ENCODE assay signal across 23 mouse cellular contexts in genomic region chr19:5977717-5978116, GRCm38 (mm10). TPM values are rescaled to one million over a fixed set of nuclear protein-coding genes. Genes with fewer than 3 reads are reported as not detected.
DNase-seq lines count a peak whose midpoint lies in the region; ATAC-seq and TF ChIP-seq lines count a peak whose summit lies in the region.
"Had no signal": no experiment of that assay in that cellular context is flagged by ENCODE, and none has a peak within 500 bp of the region (broad histone marks: within the 10 kb centered on the region; RNA-seq: fewer than 3 reads in every experiment).

No protein-coding gene starts in this region.

- no peak overlapping the region for H3K4me2 ChIP-seq in forebrain, embryonic 11.5 days (ENCODE audit: low read depth, low read length, severe bottlenecking)
- H3K4me2 ChIP-seq in stomach, postnatal 0 days (replicated peaks; ENCODE audit: low read depth) = no peak overlapping the region
- H3K4me2 ChIP-seq: hindbrain, embryonic 15.5 days; limb, embryonic 13.5 days; midbrain, embryonic 11.5 days; neural tube, embryonic 15.5 days had no signal

- H3K9me3 ChIP-seq in forebrain, embryonic 10.5 days = no peaks in the 10 kb centered on the region
- no peaks in the 10 kb centered on the region for H3K9me3 ChIP-seq in forebrain, embryonic 11.5 days (ENCODE audit: control insufficient read depth, low read length)
- no peaks in the 10 kb centered on the region for H3K9me3 ChIP-seq in stomach, postnatal 0 days (ENCODE audit: control insufficient read depth, low read length)
- H3K9me3 ChIP-seq: hindbrain, embryonic 15.5 days; limb, embryonic 13.5 days; neural tube, embryonic 15.5 days had no signal

- TF ChIP-seq EP300 in stomach, postnatal 0 days (optimal IDR thresholded peaks at IDR 0.05) = no peak

- WGBS in forebrain, embryonic 10.5 days = 78% methylated on average over 3 of the region's 3 CpGs
- 87% methylated on average over 3 of the region's 3 CpGs for WGBS in forebrain, embryonic 11.5 days
- WGBS in stomach, postnatal 0 days = 57% methylated on average over 3 of the region's 3 CpGs

- H3K27me3 ChIP-seq in forebrain, embryonic 10.5 days (ENCODE audit: poor library complexity, severe bottlenecking) = no peaks in the 10 kb centered on the region
- no peaks in the 10 kb centered on the region for H3K27me3 ChIP-seq in forebrain, embryonic 11.5 days (ENCODE audit: control insufficient read depth, insufficient read depth, low read length)
- no peaks in the 10 kb centered on the region for H3K27me3 ChIP-seq in stomach, postnatal 0 days (ENCODE audit: control insufficient read depth, insufficient read depth, low read length)
- H3K27me3 ChIP-seq: hindbrain, embryonic 15.5 days; limb, embryonic 13.5 days had no signal

- H3K4me1 ChIP-seq in forebrain, embryonic 10.5 days = no peaks in the 10 kb centered on the region
- H3K4me1 ChIP-seq in forebrain, embryonic 11.5 days (replicated peaks; ENCODE audit: control insufficient read depth, insufficient read depth, low read length) = no peaks in the 10 kb centered on the region
- no peaks in the 10 kb centered on the region for H3K4me1 ChIP-seq in stomach, postnatal 0 days (replicated peaks; ENCODE audit: control insufficient read depth, insufficient read depth)
- H3K4me1 ChIP-seq: hindbrain, embryonic 15.5 days; limb, embryonic 13.5 days; neural tube, embryonic 15.5 days had no signal

- H3K27ac ChIP-seq in forebrain, embryonic 10.5 days = peak overlapping the region; percentile 16; the same call in 1 of the 2 replicates
- no peak overlapping the region for H3K27ac ChIP-seq in forebrain, embryonic 11.5 days (ENCODE audit: low read depth, low read length)
- H3K27ac ChIP-seq in gastrocnemius, adult 2 months = peak overlapping the region; percentile 24; the same call in 1 of the 2 replicates
- 0 out of 2 replicates have a peak overlapping the region, but pooled peaks have one; percentile 25 for H3K27ac ChIP-seq in stomach, postnatal 0 days (replicated peaks)
- H3K27ac ChIP-seq: hindbrain, embryonic 15.5 days; left cerebral cortex, adult 2 months; limb, embryonic 13.5 days; neural tube, embryonic 15.5 days had no signal

- intact Hi-C loops in left cerebral cortex, postnatal 4 days (cut with DNase I) = loop anchor here (5.0 kb wide), 1 partner anchor 40 kb away; the partner anchor contains the start of gene Capn1
- intact Hi-C loops in left cerebral cortex, postnatal 25 days (cut with DNase I) = no loop called here
- intact Hi-C loops in gastrocnemius, adult 2 months (cut with DNase I) = no loop called here

- no peak for DNase-seq in forebrain, embryonic 10.5 days (ENCODE audit: extremely low spot score, low spot score)
- DNase-seq in forebrain, embryonic 11.5 days (ENCODE audit: low spot score) = no peak
- DNase-seq in left cerebral cortex, postnatal 4 days = peak; percentile 55
- no peak for DNase-seq in left cerebral cortex, postnatal 25 days (ENCODE audit: low spot score in 2 of 2)
- peak; percentile 55 for DNase-seq in gastrocnemius, adult 2 months
- no peak for DNase-seq in stomach, postnatal 0 days (ENCODE audit: low spot score)
- DNase-seq in adrenal gland, adult 8-10 months = no peak
- DNase-seq: adrenal gland, postnatal 14 days; cerebellum, adult 9-10 months; kidney, adult 2 months; kidney, postnatal 25 days; thymus, postnatal 25 days had no signal

- H3K36me3 ChIP-seq in forebrain, embryonic 10.5 days (replicated peaks) = no peaks in the 10 kb centered on the region
- no peaks in the 10 kb centered on the region for H3K36me3 ChIP-seq in forebrain, embryonic 11.5 days (ENCODE audit: control insufficient read depth, insufficient read depth, low read length)
- no peaks in the 10 kb centered on the region for H3K36me3 ChIP-seq in stomach, postnatal 0 days (ENCODE audit: control insufficient read depth, insufficient read depth, low read length)
- H3K36me3 ChIP-seq: hindbrain, embryonic 15.5 days; limb, embryonic 13.5 days; neural tube, embryonic 15.5 days had no signal

- TF ChIP-seq CTCF in gastrocnemius, adult 2 months (IDR thresholded peaks at IDR 0.05) = no peak
- no peak for TF ChIP-seq CTCF in stomach, postnatal 0 days (IDR thresholded peaks at IDR 0.05; ENCODE audit: low read depth)

- H3K4me3 ChIP-seq in forebrain, embryonic 10.5 days = no peak overlapping the region
- H3K4me3 ChIP-seq in forebrain, embryonic 11.5 days (ENCODE audit: low read depth, low read length) = no peak overlapping the region
- H3K4me3 ChIP-seq in gastrocnemius, adult 2 months = no peak overlapping the region
- H3K4me3 ChIP-seq in stomach, postnatal 0 days (ENCODE audit: low read depth, low read length) = no peak overlapping the region
- H3K4me3 ChIP-seq: erythroblast, embryonic 14.5 days; hindbrain, embryonic 15.5 days; left cerebral cortex, adult 2 months; limb, embryonic 13.5 days; myocyte; neural tube, embryonic 15.5 days had no signal

- no peak overlapping the region for H3K9ac ChIP-seq in forebrain, embryonic 11.5 days (ENCODE audit: low read length)
- H3K9ac ChIP-seq in stomach, postnatal 0 days (ENCODE audit: low read length) = no peak overlapping the region
- H3K9ac ChIP-seq: hindbrain, embryonic 15.5 days; limb, embryonic 13.5 days; neural tube, embryonic 15.5 days had no signal

- ATAC-seq in forebrain, embryonic 11.5 days (replicated peaks; ENCODE audit: low FRiP score) = no peak
- ATAC-seq in stomach, postnatal 0 days (ENCODE audit: low FRiP score, low TSS enrichment) = no peak
- ATAC-seq in granulocyte monocyte progenitor cell, adult 5-6 weeks (replicated peaks; ENCODE audit: poor library complexity, severe bottlenecking) = no peak
- ATAC-seq: forebrain, embryonic 16.5 days had no signal

RNA-seq across cellular contexts. Expression of gene Slc22a20, which starts 8.2 kb away (rescaled TPM):
- not detected in 2 replicates for polyA plus RNA-seq in forebrain, embryonic 10.5 days (2016; fragmentation: Nextera tagmentation; extraction: Ambion mirVana)
- not detected in 2 replicates for polyA plus RNA-seq in forebrain, embryonic 11.5 days (2014; fragmentation: Nextera tagmentation; extraction: Ambion mirVana)
- total RNA-seq in left cerebral cortex, postnatal 4 days (2021) = not detected
- total RNA-seq in left cerebral cortex, postnatal 25 days (2021) = not detected
- total RNA-seq in gastrocnemius, adult 2 months (2021) = not detected
- not detected in 2 replicates for polyA plus RNA-seq in stomach, postnatal 0 days (2015; fragmentation: Nextera tagmentation; extraction: Ambion mirVana)
- not detected in 2 replicates for total RNA-seq in granulocyte monocyte progenitor cell, adult 5-6 weeks (2014; fragmentation: Nextera tagmentation)
- total RNA-seq in granulocyte monocyte progenitor cell, adult 5-6 weeks (2017) = not detected in 2 replicates
- not detected for total RNA-seq in adrenal gland, adult 8-10 months (2022)
- total RNA-seq: adrenal gland, postnatal 14 days; gastrocnemius, postnatal 36 days; left cerebral cortex, adult 2 months had no signal
- polyA plus RNA-seq: erythroblast, embryonic 14.5 days; forebrain, embryonic 16.5 days; heart, embryonic 16.5 days; hindbrain, embryonic 15.5 days; kidney, adult 2 months; limb, embryonic 13.5 days; midbrain, embryonic 11.5 days; myocyte; neural tube, embryonic 15.5 days had no signal

RNA-seq across cellular contexts. Expression of gene Pola2, which starts 13.7 kb away (rescaled TPM):
- 122 and 126 TPM in 2 replicates for polyA plus RNA-seq in forebrain, embryonic 10.5 days (2016; fragmentation: Nextera tagmentation; extraction: Ambion mirVana)
- polyA plus RNA-seq in forebrain, embryonic 11.5 days (2014; fragmentation: Nextera tagmentation; extraction: Ambion mirVana) = 108 and 118 TPM in 2 replicates
- 10 to 100 TPM; 14.3 to 16.4 TPM for total RNA-seq in left cerebral cortex, postnatal 4 days (2021)
- 1 to 10 TPM; 3.8 to 5.6 TPM for total RNA-seq in left cerebral cortex, postnatal 25 days (2021)
- total RNA-seq in gastrocnemius, adult 2 months (2021) = 1 to 10 TPM; 8.9 to 9.2 TPM
- 20.4 and 21.2 TPM in 2 replicates for polyA plus RNA-seq in stomach, postnatal 0 days (2015; fragmentation: Nextera tagmentation; extraction: Ambion mirVana)
- 122 and 129 TPM in 2 replicates for total RNA-seq in granulocyte monocyte progenitor cell, adult 5-6 weeks (2014; fragmentation: Nextera tagmentation)
- 56.9 and 64.9 TPM in 2 replicates for total RNA-seq in granulocyte monocyte progenitor cell, adult 5-6 weeks (2017)
- total RNA-seq in adrenal gland, adult 8-10 months (2022) = 10 to 100 TPM; 22.5 to 51.0 (median 27.8) TPM

RNA-seq across cellular contexts. Expression of gene Capn1, which starts 38.0 kb away (rescaled TPM):
- 2.5 and 3.0 TPM in 2 replicates for polyA plus RNA-seq in forebrain, embryonic 10.5 days (2016; fragmentation: Nextera tagmentation; extraction: Ambion mirVana)
- polyA plus RNA-seq in forebrain, embryonic 11.5 days (2014; fragmentation: Nextera tagmentation; extraction: Ambion mirVana) = 3.9 and 5.3 TPM in 2 replicates
- 10 to 100 TPM; 12.1 to 14.2 TPM for total RNA-seq in left cerebral cortex, postnatal 4 days (2021)
- 10 to 100 TPM; 17.5 to 18.5 TPM for total RNA-seq in left cerebral cortex, postnatal 25 days (2021)
- 10 to 100 TPM; 87.0 to 93.7 TPM for total RNA-seq in gastrocnemius, adult 2 months (2021)
- polyA plus RNA-seq in stomach, postnatal 0 days (2015; fragmentation: Nextera tagmentation; extraction: Ambion mirVana) = 21.2 and 21.4 TPM in 2 replicates
- 35.2 and 38.6 TPM in 2 replicates for total RNA-seq in granulocyte monocyte progenitor cell, adult 5-6 weeks (2014; fragmentation: Nextera tagmentation)
- 32.2 and 37.7 TPM in 2 replicates for total RNA-seq in granulocyte monocyte progenitor cell, adult 5-6 weeks (2017)
- total RNA-seq in adrenal gland, adult 8-10 months (2022) = 10 to 100 TPM; 40.6 to 54.1 (median 47.3) TPM

RNA-seq across cellular contexts. Expression of gene Cdc42ep2, which starts 53.1 kb away (rescaled TPM):
- polyA plus RNA-seq in forebrain, embryonic 10.5 days (2016; fragmentation: Nextera tagmentation; extraction: Ambion mirVana) = 1.1 and 1.5 TPM in 2 replicates
- polyA plus RNA-seq in forebrain, embryonic 11.5 days (2014; fragmentation: Nextera tagmentation; extraction: Ambion mirVana) = 1.8 and 2.5 TPM in 2 replicates
- 10 to 100 TPM; 11.2 to 14.2 TPM for total RNA-seq in left cerebral cortex, postnatal 4 days (2021)
- total RNA-seq in left cerebral cortex, postnatal 25 days (2021) = 1 to 10 TPM; 6.2 to 6.6 TPM
- total RNA-seq in gastrocnemius, adult 2 months (2021) = 10 to 100 TPM in 1 of 2 experiments, 1 to 10 TPM in 1; 8.2 to 14.3 TPM
- 7.9 and 8.1 TPM in 2 replicates for polyA plus RNA-seq in stomach, postnatal 0 days (2015; fragmentation: Nextera tagmentation; extraction: Ambion mirVana)
- 0.23 TPM in 1 of 2 replicates, not detected in the other for total RNA-seq in granulocyte monocyte progenitor cell, adult 5-6 weeks (2014; fragmentation: Nextera tagmentation)
- total RNA-seq in granulocyte monocyte progenitor cell, adult 5-6 weeks (2017) = not detected in 2 replicates
- total RNA-seq in adrenal gland, adult 8-10 months (2022) = 1 to 10 TPM; 4.9 to 9.6 (median 8.3) TPM

Comparison
In these comparisons a context has a peak if more than half of its experiments do, and no peak if none do; other contexts are left out.
1. DNase-seq: peak in left cerebral cortex, postnatal 4 days (single experiment) and gastrocnemius, adult 2 months (single experiment); none in forebrain, embryonic 10.5 days (single experiment), forebrain, embryonic 11.5 days (single experiment), left cerebral cortex, postnatal 25 days (0 of 2), stomach, postnatal 0 days (single experiment) and adrenal gland, adult 8-10 months (single experiment).